Mouse (Mus musculus): ENCODE measurements at regions not wholly inside any gene's neighbourhood (a gene's known extent, or its start where the extent isn't known, plus 50 kb on each side); places are given as distances from the start of the nearest gene placed in this dataset.

- H3K4me2 ChIP-seq (ENCODE audit: low read depth, low read length), result no peak overlapping the region
- H3K4me3 ChIP-seq (ENCODE audit: low read depth, low read length), result no peak overlapping the region
- H3K9me3 ChIP-seq (replicated peaks; ENCODE audit: control insufficient read depth, low read length), result no peaks in the 10 kb centered on the region
- H3K36me3 ChIP-seq (replicated peaks; ENCODE audit: control insufficient read depth, insufficient read depth, low read depth, low read length), result no peaks in the 10 kb centered on the region
- H3K4me1 ChIP-seq (ENCODE audit: control insufficient read depth, insufficient read depth, low read length), result no peaks in the 10 kb centered on the region
- H3K27me3 ChIP-seq (ENCODE audit: control insufficient read depth, insufficient read depth, low read length), result no peaks in the 10 kb centered on the region
- DNase-seq (ENCODE audit: low spot score) (no peak), ATAC-seq (replicated peaks; ENCODE audit: insufficient number of reproducible peaks, low FRiP score, low TSS enrichment, low read depth) (no peak)
- 82% methylated on average over 9 of the region's 9 CpGs for WGBS
- H3K27ac ChIP-seq (replicated peaks; ENCODE audit: low read depth, low read length), result no peak overlapping the region
- no peak overlapping the region for H3K9ac ChIP-seq (replicated peaks; ENCODE audit: low read length)
Measured at GRCm38 (mm10) chr12:8103259-8103658, 104.6 kb upstream of the Ldah start.

GRCm38 (mm10) chr12:8107137-8107536 lies 100.8 kb upstream of the Ldah start:
- Histone ChIP-seq H3K36me3 (replicated peaks; ENCODE audit: control insufficient read depth, insufficient read depth, low read depth, low read length) (no peaks in the 10 kb centered on the region), H3K4me1 (ENCODE audit: control insufficient read depth, insufficient read depth, low read length) (no peaks in the 10 kb centered on the region), H3K9ac (replicated peaks; ENCODE audit: low read length) (no peak overlapping the region), H3K27ac (replicated peaks; ENCODE audit: low read depth, low read length) (no peak overlapping the region), H3K9me3 (replicated peaks; ENCODE audit: control insufficient read depth, low read length) (no peaks in the 10 kb centered on the region), H3K4me3 (ENCODE audit: low read depth, low read length) (no peak overlapping the region), H3K27me3 (ENCODE audit: control insufficient read depth, insufficient read depth, low read length) (no peaks in the 10 kb centered on the region), H3K4me2 (ENCODE audit: low read depth, low read length) (no peak overlapping the region)
- no peak for DNase-seq (ENCODE audit: low spot score)
- 62% methylated on average over 4 of the region's 4 CpGs for WGBS
- ATAC-seq (replicated peaks; ENCODE audit: insufficient number of reproducible peaks, low FRiP score, low TSS enrichment, low read depth), result peak; percentile 84

GRCm38 (mm10) chr12:8109203-8109770 lies 98.6 kb upstream of the Ldah start:
- H3K36me3 ChIP-seq (replicated peaks; ENCODE audit: control insufficient read depth, insufficient read depth, low read depth, low read length), result no peaks in the 10 kb centered on the region
- no peak for ATAC-seq (replicated peaks; ENCODE audit: insufficient number of reproducible peaks, low FRiP score, low TSS enrichment, low read depth)
- no peak overlapping the region for H3K4me3 ChIP-seq (ENCODE audit: low read depth, low read length)
- H3K27ac ChIP-seq (replicated peaks; ENCODE audit: low read depth, low read length), result no peak overlapping the region
- H3K4me2 ChIP-seq (ENCODE audit: low read depth, low read length), result no peak overlapping the region
- H3K9me3 ChIP-seq (replicated peaks; ENCODE audit: control insufficient read depth, low read length), result no peaks in the 10 kb centered on the region
- DNase-seq (ENCODE audit: low spot score), result no peak
- 57% methylated on average over 5 of the region's 5 CpGs for WGBS
- no peaks in the 10 kb centered on the region for H3K4me1 ChIP-seq (ENCODE audit: control insufficient read depth, insufficient read depth, low read length)
- no peaks in the 10 kb centered on the region for H3K27me3 ChIP-seq (ENCODE audit: control insufficient read depth, insufficient read depth, low read length)
- no peak overlapping the region for H3K9ac ChIP-seq (replicated peaks; ENCODE audit: low read length)

GRCm38 (mm10) chr12:8109876-8110275 lies 98.0 kb upstream of the Ldah start:
- WGBS, result 86% methylated on average over 6 of the region's 6 CpGs
- ATAC-seq (replicated peaks; ENCODE audit: insufficient number of reproducible peaks, low FRiP score, low TSS enrichment, low read depth) (no peak), DNase-seq (ENCODE audit: low spot score) (no peak)
- no peaks in the 10 kb centered on the region for H3K27me3 ChIP-seq (ENCODE audit: control insufficient read depth, insufficient read depth, low read length)
- no peak overlapping the region for H3K4me2 ChIP-seq (ENCODE audit: low read depth, low read length)
- no peak overlapping the region for H3K27ac ChIP-seq (replicated peaks; ENCODE audit: low read depth, low read length)
- no peaks in the 10 kb centered on the region for H3K9me3 ChIP-seq (replicated peaks; ENCODE audit: control insufficient read depth, low read length)
- H3K36me3 ChIP-seq (replicated peaks; ENCODE audit: control insufficient read depth, insufficient read depth, low read depth, low read length), result no peaks in the 10 kb centered on the region
- H3K4me1 ChIP-seq (ENCODE audit: control insufficient read depth, insufficient read depth, low read length), result no peaks in the 10 kb centered on the region
- H3K9ac ChIP-seq (replicated peaks; ENCODE audit: low read length), result no peak overlapping the region
- H3K4me3 ChIP-seq (ENCODE audit: low read depth, low read length), result no peak overlapping the region

GRCm38 (mm10) chr12:8110297-8110696 lies 97.6 kb upstream of the Ldah start:
- 84% methylated on average over 4 of the region's 4 CpGs for WGBS
- DNase-seq (ENCODE audit: low spot score), result no peak

GRCm38 (mm10) chr12:8111484-8111883 lies 96.4 kb upstream of the Ldah start:
- ATAC-seq (replicated peaks; ENCODE audit: insufficient number of reproducible peaks, low FRiP score, low TSS enrichment, low read depth), result no peak
- 66% methylated on average over 4 of the region's 4 CpGs for WGBS
- no peak overlapping the region for H3K27ac ChIP-seq (replicated peaks; ENCODE audit: low read depth, low read length)

More at GRCm38 (mm10) chr12:8110297-8110696, 97.6 kb upstream of the Ldah start:
- Histone ChIP-seq H3K36me3 (replicated peaks; ENCODE audit: control insufficient read depth, insufficient read depth, low read depth, low read length) (no peaks in the 10 kb centered on the region), H3K4me1 (ENCODE audit: control insufficient read depth, insufficient read depth, low read length) (no peaks in the 10 kb centered on the region), H3K9ac (replicated peaks; ENCODE audit: low read length) (no peak overlapping the region), H3K27ac (replicated peaks; ENCODE audit: low read depth, low read length) (no peak overlapping the region), H3K27me3 (ENCODE audit: control insufficient read depth, insufficient read depth, low read length) (no peaks in the 10 kb centered on the region), H3K4me2 (ENCODE audit: low read depth, low read length) (no peak overlapping the region), H3K9me3 (replicated peaks; ENCODE audit: control insufficient read depth, low read length) (no peaks in the 10 kb centered on the region), H3K4me3 (ENCODE audit: low read depth, low read length) (no peak overlapping the region)
- no peak for ATAC-seq (replicated peaks; ENCODE audit: insufficient number of reproducible peaks, low FRiP score, low TSS enrichment, low read depth)

GRCm38 (mm10) chr12:8155566-8155965 lies 52.3 kb upstream of the Ldah start:
- no peak overlapping the region for H3K9ac ChIP-seq (replicated peaks; ENCODE audit: low read length)
- H3K27me3 ChIP-seq (ENCODE audit: control insufficient read depth, insufficient read depth, low read length), result no peaks in the 10 kb centered on the region
- no peak overlapping the region for H3K4me2 ChIP-seq (ENCODE audit: low read depth, low read length)
- no peak overlapping the region for H3K4me3 ChIP-seq (ENCODE audit: low read depth, low read length)
- 82% methylated on average over 1 of the region's 1 CpGs for WGBS
- DNase-seq (ENCODE audit: low spot score) (no peak), ATAC-seq (replicated peaks; ENCODE audit: insufficient number of reproducible peaks, low FRiP score, low TSS enrichment, low read depth) (no peak)
- H3K9me3 ChIP-seq (replicated peaks; ENCODE audit: control insufficient read depth, low read length), result no peaks in the 10 kb centered on the region
- no peaks in the 10 kb centered on the region for H3K36me3 ChIP-seq (replicated peaks; ENCODE audit: control insufficient read depth, insufficient read depth, low read depth, low read length)
- H3K4me1 ChIP-seq (ENCODE audit: control insufficient read depth, insufficient read depth, low read length), result no peaks in the 10 kb centered on the region
- H3K27ac ChIP-seq (replicated peaks; ENCODE audit: low read depth, low read length), result no peak overlapping the region

More at GRCm38 (mm10) chr12:8111484-8111883, 96.4 kb upstream of the Ldah start:
- no peak for DNase-seq (ENCODE audit: low spot score)
- Histone ChIP-seq H3K36me3 (replicated peaks; ENCODE audit: control insufficient read depth, insufficient read depth, low read depth, low read length) (no peaks in the 10 kb centered on the region), H3K9ac (replicated peaks; ENCODE audit: low read length) (no peak overlapping the region), H3K4me3 (ENCODE audit: low read depth, low read length) (no peak overlapping the region), H3K9me3 (replicated peaks; ENCODE audit: control insufficient read depth, low read length) (no peaks in the 10 kb centered on the region), H3K27me3 (ENCODE audit: control insufficient read depth, insufficient read depth, low read length) (no peaks in the 10 kb centered on the region), H3K4me2 (ENCODE audit: low read depth, low read length) (no peak overlapping the region), H3K4me1 (ENCODE audit: control insufficient read depth, insufficient read depth, low read length) (no peaks in the 10 kb centered on the region)

All from embryonic facial prominence, embryonic 11.5 days (tissue).